Mouse (Mus musculus) limb, embryonic 10.5 days (tissue): ENCODE measurements at regions not wholly inside any gene's neighbourhood (a gene's known extent, or its start where the extent isn't known, plus 50 kb on each side); places are given as distances from the start of the nearest gene placed in this dataset.
A peak's percentile ranks its signal among the peaks of the same experiment; 100 is the strongest.

Source experiments
- DNase-seq: peaks from one replicate; pipeline ENCODE4 v3.0.0-alpha.2; 2017; ENCODE audit warnings: low spot score
- H3K27ac ChIP-seq: fragments of 300-500 bp; sonication (generic); 2 replicates; pipeline ENCODE4 v1.5.1; 2016; ENCODE audit warnings: mild to moderate bottlenecking
- H3K27me3 ChIP-seq: fragments of 300-500 bp; sonication (generic); 2 replicates; pipeline ENCODE4 v1.6.1; 2016; ENCODE audit warnings: low read depth, mild to moderate bottlenecking; ENCODE audit not compliant: poor library complexity, severe bottlenecking
- H3K36me3 ChIP-seq: fragments of 300-500 bp; sonication (generic); 2 replicates; pipeline ENCODE4 v1.6.1; 2016; ENCODE audit warnings: mild to moderate bottlenecking, moderate library complexity
- H3K4me1 ChIP-seq: fragments of 300-500 bp; sonication (generic); 2 replicates; pipeline ENCODE4 v1.6.1; 2016
- H3K4me3 ChIP-seq: fragments of 300-500 bp; sonication (generic); 2 replicates; pipeline ENCODE4 v1.5.1; 2016; ENCODE audit warnings: mild to moderate bottlenecking, moderate library complexity
- H3K9me3 ChIP-seq: fragments of 300-500 bp; sonication (generic); replicated peaks from 2 replicates; pipeline ENCODE4 v1.6.1; 2016; ENCODE audit warnings: mild to moderate bottlenecking
- WGBS: fragments of 180-500 bp; shearing (Covaris S2); methylation state at CpG from one replicate; pipeline ENCODE4 v1.1.7; 2016; 5-methylcytosine and 5-hydroxymethylcytosine counted together

- no peaks in the 10 kb centered on the region for H3K9me3 ChIP-seq
- no peaks in the 10 kb centered on the region for H3K36me3 ChIP-seq
- H3K4me3 ChIP-seq: no peak overlapping the region
- no peak overlapping the region for H3K27ac ChIP-seq
- H3K27me3 ChIP-seq: no peaks in the 10 kb centered on the region
- no peaks in the 10 kb centered on the region for H3K4me1 ChIP-seq
- DNase-seq: no peak
- 95% methylated on average over 8 of the region's 8 CpGs for WGBS
These were observed 103.7 kb upstream of the Tgfbr2 start for GRCm38 (mm10) chr9:116278862-116279261.

GRCm38 (mm10) chr9:116277736-116278135 lies 102.6 kb upstream of the Tgfbr2 start:
- Histone ChIP-seq H3K9me3 (no peaks in the 10 kb centered on the region), H3K27me3 (no peaks in the 10 kb centered on the region), H3K27ac (no peak overlapping the region), H3K36me3 (no peaks in the 10 kb centered on the region), H3K4me1 (no peaks in the 10 kb centered on the region), H3K4me3 (no peak overlapping the region)
- WGBS: 89% methylated on average over 3 of the region's 3 CpGs
- DNase-seq: no peak

GRCm38 (mm10) chr9:116276141-116276540 lies 101.0 kb upstream of the Tgfbr2 start:
- DNase-seq: no peak
- 94% methylated on average over 2 of the region's 2 CpGs for WGBS

GRCm38 (mm10) chr9:116272446-116272845 lies 97.3 kb upstream of the Tgfbr2 start:
- Histone ChIP-seq H3K36me3 (no peaks in the 10 kb centered on the region), H3K4me3 (no peak overlapping the region), H3K27ac (no peak overlapping the region), H3K27me3 (no peaks in the 10 kb centered on the region), H3K4me1 (0 out of 2 replicates have a peak, but pooled peaks cover 2% of the 10 kb centered on the region), H3K9me3 (no peaks in the 10 kb centered on the region)
- WGBS: 86% methylated on average over 2 of the region's 2 CpGs
- DNase-seq: no peak

More at GRCm38 (mm10) chr9:116276141-116276540, 101.0 kb upstream of the Tgfbr2 start:
- no peaks in the 10 kb centered on the region for H3K36me3 ChIP-seq
- no peak overlapping the region for H3K27ac ChIP-seq
- H3K27me3 ChIP-seq: no peaks in the 10 kb centered on the region
- no peak overlapping the region for H3K4me3 ChIP-seq
- H3K4me1 ChIP-seq: no peaks in the 10 kb centered on the region
- no peaks in the 10 kb centered on the region for H3K9me3 ChIP-seq

- Histone ChIP-seq H3K27me3 (no peaks in the 10 kb centered on the region), H3K4me1 (0 out of 2 replicates have a peak, but pooled peaks cover 2% of the 10 kb centered on the region), H3K9me3 (no peaks in the 10 kb centered on the region), H3K27ac (no peak overlapping the region), H3K36me3 (no peaks in the 10 kb centered on the region), H3K4me3 (no peak overlapping the region)
- WGBS: 76% methylated on average over 6 of the region's 6 CpGs
- no peak for DNase-seq
These were observed 95.3 kb upstream of the Tgfbr2 start for GRCm38 (mm10) chr9:116270417-116270828.

GRCm38 (mm10) chr9:116267411-116267810 lies 92.3 kb upstream of the Tgfbr2 start:
- Histone ChIP-seq H3K36me3 (no peaks in the 10 kb centered on the region), H3K27me3 (no peaks in the 10 kb centered on the region), H3K27ac (no peak overlapping the region), H3K9me3 (no peaks in the 10 kb centered on the region), H3K4me1 (0 out of 2 replicates have a peak, but pooled peaks cover 2% of the 10 kb centered on the region), H3K4me3 (no peak overlapping the region)
- no peak for DNase-seq
- WGBS: 87% methylated on average over 4 of the region's 4 CpGs

- H3K36me3 ChIP-seq: no peaks in the 10 kb centered on the region
- no peaks in the 10 kb centered on the region for H3K9me3 ChIP-seq
- no peak overlapping the region for H3K4me3 ChIP-seq
- H3K27me3 ChIP-seq: no peaks in the 10 kb centered on the region
- H3K27ac ChIP-seq: no peak overlapping the region
- no peak for DNase-seq
- WGBS: 86% methylated on average over 7 of the region's 7 CpGs
- H3K4me1 ChIP-seq: no peaks in the 10 kb centered on the region
These were observed 88.7 kb upstream of the Tgfbr2 start for GRCm38 (mm10) chr9:116263833-116264232.

GRCm38 (mm10) chr9:116259569-116259968 lies 84.4 kb upstream of the Tgfbr2 start:
- Histone ChIP-seq H3K4me1 (no peaks in the 10 kb centered on the region), H3K27ac (no peak overlapping the region), H3K9me3 (no peaks in the 10 kb centered on the region), H3K36me3 (no peaks in the 10 kb centered on the region), H3K27me3 (no peaks in the 10 kb centered on the region), H3K4me3 (no peak overlapping the region)
- WGBS: 91% methylated on average over 10 of the region's 10 CpGs
- no peak for DNase-seq

- H3K4me3 ChIP-seq: no peak overlapping the region
- peaks cover 9% of the 10 kb centered on the region for H3K4me1 ChIP-seq
- no peaks in the 10 kb centered on the region for H3K36me3 ChIP-seq
- no peak for DNase-seq
- 73% methylated on average over 15 of the region's 15 CpGs for WGBS
- H3K27ac ChIP-seq: peak overlapping the region; percentile 58; the same call in 1 of the 2 replicates
- H3K9me3 ChIP-seq: no peaks in the 10 kb centered on the region
- H3K27me3 ChIP-seq: no peaks in the 10 kb centered on the region
These were observed 78.4 kb upstream of the Tgfbr2 start for GRCm38 (mm10) chr9:116253546-116253945.

GRCm38 (mm10) chr9:116252788-116253187 lies 77.6 kb upstream of the Tgfbr2 start:
- Histone ChIP-seq H3K4me3 (no peak overlapping the region), H3K27me3 (no peaks in the 10 kb centered on the region), H3K4me1 (peaks cover 9% of the 10 kb centered on the region), H3K36me3 (no peaks in the 10 kb centered on the region), H3K9me3 (no peaks in the 10 kb centered on the region), H3K27ac (no peak overlapping the region; the same call in 1 of the 2 replicates)
- DNase-seq: no peak
- WGBS: 91% methylated on average over 8 of the region's 8 CpGs

- WGBS: 84% methylated on average over 2 of the region's 2 CpGs
- Histone ChIP-seq H3K4me1 (peaks cover 9% of the 10 kb centered on the region), H3K4me3 (no peak overlapping the region), H3K27ac (no peak overlapping the region), H3K36me3 (no peaks in the 10 kb centered on the region), H3K9me3 (no peaks in the 10 kb centered on the region), H3K27me3 (no peaks in the 10 kb centered on the region)
- DNase-seq: no peak
These were observed 74.6 kb upstream of the Tgfbr2 start for GRCm38 (mm10) chr9:116249791-116250190.

GRCm38 (mm10) chr9:116245136-116245535 lies 70.0 kb upstream of the Tgfbr2 start:
- Histone ChIP-seq H3K4me1 (no peaks in the 10 kb centered on the region), H3K9me3 (no peaks in the 10 kb centered on the region), H3K27me3 (no peaks in the 10 kb centered on the region), H3K36me3 (no peaks in the 10 kb centered on the region), H3K27ac (no peak overlapping the region), H3K4me3 (no peak overlapping the region)
- 91% methylated on average over 5 of the region's 5 CpGs for WGBS
- no peak for DNase-seq

GRCm38 (mm10) chr9:116244619-116244899 lies 69.4 kb upstream of the Tgfbr2 start:
- 90% methylated on average over 1 of the region's 1 CpGs for WGBS
- no peaks in the 10 kb centered on the region for H3K9me3 ChIP-seq
- no peaks in the 10 kb centered on the region for H3K4me1 ChIP-seq

More at GRCm38 (mm10) chr9:116244619-116244899, 69.4 kb upstream of the Tgfbr2 start:
- no peak overlapping the region for H3K4me3 ChIP-seq
- no peaks in the 10 kb centered on the region for H3K36me3 ChIP-seq
- H3K27ac ChIP-seq: no peak overlapping the region
- no peaks in the 10 kb centered on the region for H3K27me3 ChIP-seq
- DNase-seq: no peak
